Mouse (Mus musculus): ENCODE measurements around the gene Nrcam. TPM values are rescaled to one million over a fixed set of nuclear protein-coding genes. Genes with fewer than 3 reads are reported as not detected.

Nrcam gene
- polyA plus RNA-seq, 1 experiment: 0.56 TPM

DNA sequence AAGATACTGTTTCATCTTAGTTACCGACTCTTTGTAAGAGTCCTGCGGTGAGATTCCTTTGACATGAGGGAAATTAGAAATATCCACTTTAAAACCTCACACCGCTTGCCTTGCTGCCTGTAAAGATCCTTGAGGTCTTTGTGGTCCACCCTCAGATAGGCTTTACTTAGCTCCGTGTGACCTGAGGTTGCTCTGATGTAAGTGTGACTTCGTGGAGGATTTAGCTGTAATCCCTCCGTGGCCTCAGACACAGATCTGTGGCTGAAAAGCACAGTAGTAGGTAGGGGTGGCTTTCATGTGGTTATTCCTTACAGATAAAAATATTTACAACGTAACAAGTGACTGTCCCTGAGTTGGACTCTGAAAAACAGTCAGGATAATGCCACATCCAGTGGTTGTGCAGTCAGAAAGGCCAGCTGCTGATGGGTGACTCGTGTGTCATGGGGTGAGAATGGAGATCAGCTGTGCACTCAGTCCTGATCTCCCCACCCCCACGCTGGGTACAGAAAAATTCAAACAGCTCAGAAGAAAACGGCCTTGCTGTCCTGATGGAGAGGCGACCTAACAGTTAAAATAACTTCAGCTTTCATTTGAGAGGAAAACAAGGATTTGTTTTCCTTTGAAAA lies 199.8 kb downstream of the Nrcam start:
- H3K4me3 ChIP-seq (ENCODE audit: insufficient read depth, low read length): no peak overlapping the region
- H3K27ac ChIP-seq (ENCODE audit: insufficient read depth, low read depth, low read length): peak overlapping the region; percentile 39; the same call in 1 of the 2 replicates
- H3K4me1 ChIP-seq (ENCODE audit: control insufficient read depth, insufficient read depth, low read length): peaks cover 12% of the 10 kb centered on the region
- TF ChIP-seq CTCF (IDR thresholded peaks at IDR 0.05; ENCODE audit: low read depth, low read length): no peak
- TF ChIP-seq POLR2A (IDR thresholded peaks at IDR 0.05; ENCODE audit: borderline replicate concordance, low read depth, low read length): no peak

DNA sequence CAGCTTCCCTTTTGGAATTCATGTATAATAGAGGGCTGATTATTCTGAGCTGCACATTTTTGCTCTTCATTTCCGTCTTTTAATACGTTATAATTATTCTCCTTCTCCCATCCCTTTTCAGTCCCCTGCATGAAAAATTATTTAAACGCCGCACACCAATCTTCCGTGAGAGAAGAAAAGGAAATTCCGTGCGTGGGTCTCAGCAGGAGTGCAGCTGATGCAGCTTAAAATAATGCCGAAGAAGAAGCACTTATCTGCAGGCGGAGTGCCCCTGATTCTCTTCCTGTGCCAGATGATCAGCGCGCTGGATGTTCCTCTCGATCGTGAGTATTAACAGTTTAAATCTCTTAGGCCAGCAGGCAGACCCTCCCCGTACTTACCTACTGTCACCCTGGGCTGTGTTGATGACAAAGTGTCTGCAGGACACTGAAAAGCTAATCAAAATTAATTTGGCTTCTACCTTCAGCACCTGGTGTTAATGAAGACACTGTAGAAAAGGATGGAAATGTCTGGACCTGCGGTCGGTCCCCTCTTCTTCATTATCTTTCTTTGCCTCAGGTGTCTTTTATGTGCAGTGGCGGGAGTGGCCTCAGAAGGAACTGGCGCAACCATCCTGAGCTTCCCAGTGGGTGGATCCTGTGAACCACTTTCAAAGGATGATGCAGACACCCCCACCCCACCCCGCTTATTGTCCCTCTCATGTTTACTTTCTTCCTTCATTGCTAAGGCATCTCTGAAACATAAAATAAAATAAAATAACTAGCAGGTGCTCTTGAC lies 203.8 kb downstream of the Nrcam start:
- Histone ChIP-seq H3K4me1 (ENCODE audit: control insufficient read depth, insufficient read depth, low read length) (peaks cover 4% of the 10 kb centered on the region; the same call in 1 of the 2 replicates), H3K4me3 (ENCODE audit: insufficient read depth, low read length) (no peak overlapping the region), H3K27ac (ENCODE audit: insufficient read depth, low read depth, low read length) (no peak overlapping the region)
- no peak for TF ChIP-seq POLR2A (IDR thresholded peaks at IDR 0.05; ENCODE audit: borderline replicate concordance, low read depth, low read length)
- no peak for TF ChIP-seq CTCF (IDR thresholded peaks at IDR 0.05; ENCODE audit: low read depth, low read length)

DNA sequence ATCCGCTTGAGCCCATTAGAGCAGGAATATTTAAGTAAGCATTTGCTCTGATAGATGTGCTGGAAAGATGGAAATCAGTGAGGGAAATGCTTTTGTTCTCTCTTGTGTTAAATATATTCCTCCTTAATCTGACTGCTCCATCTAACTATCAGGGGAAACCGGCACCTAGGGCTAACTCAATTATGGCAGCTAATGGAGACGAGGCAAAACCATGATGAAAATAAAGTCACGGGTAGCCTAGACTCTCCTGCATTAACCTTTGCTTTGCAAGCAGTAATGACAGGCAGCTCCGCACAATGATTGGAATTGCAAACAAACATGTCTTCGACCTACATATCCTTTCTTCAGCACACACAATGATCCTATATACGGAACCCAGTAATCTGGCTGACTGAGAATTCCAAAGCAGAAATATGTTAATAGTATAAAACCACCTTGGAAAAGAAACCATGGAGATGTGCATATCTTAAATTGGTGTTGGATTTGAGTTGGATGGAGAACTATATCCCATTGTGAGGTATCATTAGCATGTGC lies 205.5 kb downstream of the Nrcam start:
- Histone ChIP-seq H3K27ac (ENCODE audit: insufficient read depth, low read depth, low read length) (no peak overlapping the region), H3K4me1 (ENCODE audit: control insufficient read depth, insufficient read depth, low read length) (no peaks in the 10 kb centered on the region), H3K4me3 (ENCODE audit: insufficient read depth, low read length) (no peak overlapping the region)
- TF ChIP-seq CTCF (IDR thresholded peaks at IDR 0.05; ENCODE audit: low read depth, low read length) (no peak), POLR2A (IDR thresholded peaks at IDR 0.05; ENCODE audit: borderline replicate concordance, low read depth, low read length) (no peak)

DNA sequence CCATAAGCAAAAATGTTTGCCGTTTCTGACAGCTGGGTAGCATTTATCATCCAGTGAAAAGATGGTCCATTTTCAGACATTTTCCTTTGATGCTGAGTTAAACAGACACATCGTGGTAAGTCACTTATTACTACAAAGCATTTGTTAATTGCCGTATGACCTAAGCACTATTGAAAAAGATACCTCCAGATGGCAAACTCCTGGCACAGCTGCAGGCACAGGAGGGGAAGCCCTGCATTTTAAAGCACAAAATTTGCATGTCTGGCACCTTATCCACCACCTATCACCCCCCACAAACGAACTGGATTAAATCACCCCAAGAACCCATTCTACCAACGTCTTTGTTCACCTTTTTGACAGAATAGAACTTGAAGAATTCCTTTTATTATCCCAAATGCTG lies 206.9 kb downstream of the Nrcam start:
- TF ChIP-seq POLR2A (IDR thresholded peaks at IDR 0.05; ENCODE audit: borderline replicate concordance, low read depth, low read length): no peak
- H3K4me3 ChIP-seq (ENCODE audit: insufficient read depth, low read length): no peak overlapping the region
- H3K4me1 ChIP-seq (ENCODE audit: control insufficient read depth, insufficient read depth, low read length): no peaks in the 10 kb centered on the region
- H3K27ac ChIP-seq (ENCODE audit: insufficient read depth, low read depth, low read length): no peak overlapping the region

DNA sequence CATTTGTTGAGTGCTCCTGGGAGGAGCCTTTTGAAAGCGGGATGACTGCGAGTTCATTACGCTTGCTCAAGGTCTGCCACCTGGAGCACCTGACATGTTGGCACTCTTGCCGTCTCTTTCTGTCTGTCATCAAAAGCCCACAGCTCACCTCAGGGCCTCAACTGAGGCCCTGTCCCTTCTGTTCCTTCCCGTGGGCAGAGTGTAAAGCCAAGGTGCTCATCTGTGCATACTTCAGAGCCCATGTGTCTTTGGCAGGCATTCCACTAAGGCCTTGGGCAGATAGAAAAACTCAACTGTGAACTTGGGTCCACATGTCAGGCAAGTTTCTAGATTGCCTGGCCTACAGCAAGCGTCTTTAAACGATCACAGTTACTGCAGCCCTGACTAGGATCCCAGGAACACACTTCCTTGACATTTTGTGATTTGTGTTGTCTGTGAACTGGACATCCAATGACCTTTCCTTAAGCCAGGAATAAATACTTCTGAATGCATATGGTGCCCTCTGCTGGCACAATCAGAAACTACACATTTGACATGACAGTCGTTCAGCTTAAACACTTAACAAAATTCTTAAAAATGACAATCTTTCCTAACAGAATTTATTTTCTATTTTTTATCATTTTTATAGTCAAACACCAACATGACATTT lies 219.2 kb downstream of the Nrcam start:
- no peak overlapping the region for H3K4me3 ChIP-seq (ENCODE audit: insufficient read depth, low read length)
- H3K27ac ChIP-seq (ENCODE audit: insufficient read depth, low read depth, low read length): no peak overlapping the region
- no peaks in the 10 kb centered on the region for H3K4me1 ChIP-seq (ENCODE audit: control insufficient read depth, insufficient read depth, low read length)
- TF ChIP-seq POLR2A (IDR thresholded peaks at IDR 0.05; ENCODE audit: borderline replicate concordance, low read depth, low read length): no peak
- TF ChIP-seq CTCF (IDR thresholded peaks at IDR 0.05; ENCODE audit: low read depth, low read length): no peak

DNA sequence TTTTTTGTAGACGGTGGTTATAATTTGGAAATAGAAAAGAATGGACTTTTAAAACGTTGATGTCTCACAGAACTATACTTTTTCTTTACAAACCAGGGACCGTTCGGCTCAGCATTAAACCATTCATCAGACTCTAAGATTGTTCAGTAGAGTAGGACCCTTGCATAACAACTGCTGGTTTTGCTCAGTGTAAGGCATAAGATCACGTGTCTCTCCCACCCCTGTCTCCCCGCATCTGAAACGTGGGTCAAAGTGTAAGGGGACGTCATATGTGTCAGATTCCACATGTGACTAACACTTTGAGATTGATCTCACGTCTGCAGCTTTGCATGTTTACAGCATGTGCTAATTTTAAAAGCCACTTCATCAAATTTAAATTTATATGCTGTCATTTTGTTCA lies 219.8 kb downstream of the Nrcam start:
- Histone ChIP-seq H3K27ac (ENCODE audit: insufficient read depth, low read depth, low read length) (no peak overlapping the region), H3K4me3 (ENCODE audit: insufficient read depth, low read length) (no peak overlapping the region), H3K4me1 (ENCODE audit: control insufficient read depth, insufficient read depth, low read length) (no peaks in the 10 kb centered on the region)
- no peak for TF ChIP-seq CTCF (IDR thresholded peaks at IDR 0.05; ENCODE audit: low read depth, low read length)
- no peak for TF ChIP-seq POLR2A (IDR thresholded peaks at IDR 0.05; ENCODE audit: borderline replicate concordance, low read depth, low read length)

DNA sequence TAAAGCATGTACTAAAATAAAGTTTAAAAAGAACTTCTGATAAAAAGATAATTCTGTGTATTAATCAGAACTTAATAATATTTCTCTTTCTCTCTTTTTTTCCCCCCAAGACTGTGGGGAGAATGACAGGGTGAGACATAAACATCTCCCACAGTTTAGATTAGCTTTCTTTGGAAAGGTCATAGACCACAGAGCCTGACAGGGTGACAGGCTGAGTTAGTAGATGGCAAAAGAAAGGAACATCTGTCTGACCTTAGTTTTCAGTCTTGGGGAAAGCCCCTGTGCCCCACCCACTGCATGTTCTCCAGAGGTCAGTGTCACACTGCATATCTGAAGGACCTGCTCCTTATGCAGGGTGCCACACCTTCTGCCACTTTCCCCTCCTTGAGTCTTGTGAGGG lies 222.9 kb downstream of the Nrcam start:
- Histone ChIP-seq H3K4me3 (ENCODE audit: insufficient read depth, low read length) (no peak overlapping the region), H3K27ac (ENCODE audit: insufficient read depth, low read depth, low read length) (no peak overlapping the region), H3K4me1 (ENCODE audit: control insufficient read depth, insufficient read depth, low read length) (no peaks in the 10 kb centered on the region)
- TF ChIP-seq POLR2A (IDR thresholded peaks at IDR 0.05; ENCODE audit: borderline replicate concordance, low read depth, low read length) (no peak), CTCF (IDR thresholded peaks at IDR 0.05; ENCODE audit: low read depth, low read length) (no peak)

DNA sequence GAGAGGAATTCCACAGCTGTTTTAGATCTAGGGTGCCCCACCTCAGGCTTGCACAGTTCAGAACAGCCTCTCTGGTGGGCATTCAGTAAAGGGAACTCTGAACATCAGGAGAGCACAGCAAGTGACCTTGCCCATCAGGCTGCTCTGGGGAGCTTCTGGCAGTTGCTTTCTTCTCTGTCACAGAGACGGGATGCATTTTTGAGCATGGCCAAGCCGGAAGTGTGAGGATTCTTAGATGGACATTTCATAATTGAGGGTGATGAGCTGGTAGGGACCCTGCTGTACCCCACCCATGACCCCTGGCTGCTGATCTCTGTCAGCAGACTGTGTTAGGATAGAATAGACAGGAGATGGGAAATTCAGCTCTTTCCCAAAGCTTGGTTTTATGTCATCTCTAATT lies 225.4 kb downstream of the Nrcam start:
- Histone ChIP-seq H3K4me3 (ENCODE audit: insufficient read depth, low read length) (no peak overlapping the region), H3K27ac (ENCODE audit: insufficient read depth, low read depth, low read length) (no peak overlapping the region), H3K4me1 (ENCODE audit: control insufficient read depth, insufficient read depth, low read length) (no peaks in the 10 kb centered on the region)
- TF ChIP-seq POLR2A (IDR thresholded peaks at IDR 0.05; ENCODE audit: borderline replicate concordance, low read depth, low read length) (no peak), CTCF (IDR thresholded peaks at IDR 0.05; ENCODE audit: low read depth, low read length) (no peak)

DNA sequence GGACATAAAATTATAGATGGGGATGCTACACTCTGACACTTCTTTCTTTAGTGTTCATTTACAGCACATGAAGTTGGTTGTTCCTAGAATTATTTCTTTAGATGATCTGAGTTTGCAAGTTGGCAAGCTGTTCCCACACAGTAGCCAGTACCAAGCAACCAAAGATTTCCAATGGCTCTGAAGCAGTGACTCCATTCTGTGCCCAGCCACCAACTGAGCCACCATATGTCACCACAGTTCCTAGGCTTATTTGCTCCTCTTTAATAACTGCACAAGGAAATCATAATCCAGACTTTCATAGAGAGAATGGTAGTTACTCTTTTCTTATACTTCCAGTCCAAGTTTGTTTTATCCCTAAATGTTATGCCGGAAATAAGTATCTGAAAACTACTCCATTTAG lies 226.1 kb downstream of the Nrcam start:
- TF ChIP-seq POLR2A (IDR thresholded peaks at IDR 0.05; ENCODE audit: borderline replicate concordance, low read depth, low read length) (no peak), CTCF (IDR thresholded peaks at IDR 0.05; ENCODE audit: low read depth, low read length) (no peak)
- Histone ChIP-seq H3K27ac (ENCODE audit: insufficient read depth, low read depth, low read length) (no peak overlapping the region), H3K4me1 (ENCODE audit: control insufficient read depth, insufficient read depth, low read length) (no peaks in the 10 kb centered on the region), H3K4me3 (ENCODE audit: insufficient read depth, low read length) (no peak overlapping the region)

DNA sequence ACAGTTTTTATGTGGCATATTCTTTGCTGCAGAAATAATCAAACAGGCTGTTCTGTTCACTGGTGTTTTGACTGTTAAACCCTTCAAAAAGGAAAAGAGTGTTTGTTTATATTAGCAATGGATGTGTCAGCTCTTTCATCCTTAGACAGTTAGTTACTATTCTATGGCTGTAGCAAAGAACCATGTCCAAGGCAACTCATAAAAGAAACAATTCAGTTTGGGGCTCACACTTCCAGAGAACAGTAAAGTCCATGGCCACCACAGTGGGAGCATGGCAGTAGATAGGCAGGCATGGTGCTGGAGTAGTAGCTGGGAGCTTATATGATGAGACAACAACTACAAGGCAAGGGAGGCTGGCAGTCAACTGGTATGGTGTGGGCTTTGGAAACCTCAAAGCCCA lies 231.3 kb downstream of the Nrcam start:
- H3K4me3 ChIP-seq (ENCODE audit: insufficient read depth, low read length): no peak overlapping the region
- no peaks in the 10 kb centered on the region for H3K4me1 ChIP-seq (ENCODE audit: control insufficient read depth, insufficient read depth, low read length)
- H3K27ac ChIP-seq (ENCODE audit: insufficient read depth, low read depth, low read length): no peak overlapping the region
- no peak for TF ChIP-seq CTCF (IDR thresholded peaks at IDR 0.05; ENCODE audit: low read depth, low read length)
- no peak for TF ChIP-seq POLR2A (IDR thresholded peaks at IDR 0.05; ENCODE audit: borderline replicate concordance, low read depth, low read length)

All from bone marrow macrophage, adult 2 months (primary cell).